Mouse (Mus musculus): ENCODE results near the gene 9030612E09Rik. TPM values are rescaled to one million over a fixed set of nuclear protein-coding genes. Genes with fewer than 3 reads are reported as not detected.

Gene 9030612E09Rik
- polyA plus RNA-seq (2015; fragmentation: Nextera tagmentation; extraction: Ambion mirVana): 1.7 and 2.2 TPM in 2 replicates

- peak; percentile 88 for ATAC-seq
- peak within 1 kb of the TSS; percentile 95 for H3K9ac ChIP-seq
- under 1% methylated on average over 48 of the region's 91 CpGs for WGBS
These were observed at the start of gene 9030612E09Rik, which contains the start of gene Sobp for GRCm38 (mm10) chr10:43174326-43175155. Gene 9030612E09Rik, plus strand, starts transcription at chr10:43174704. Gene Sobp, minus strand, starts transcription at chr10:43174530.

GRCm38 (mm10) chr10:43128750-43129149, 45.8 kb upstream of the 9030612E09Rik start:
- H3K27ac ChIP-seq: no peak overlapping the region
- peaks cover 4% of the 10 kb centered on the region for H3K36me3 ChIP-seq (ENCODE audit: poor library complexity, severe bottlenecking)
- ATAC-seq: peak; percentile 52; the same call in 1 of the 2 replicates
- H3K4me2 ChIP-seq: no peak overlapping the region
- whole genome bisulfite sequencing: 49% methylated on average over 3 of the region's 3 CpGs
- H3K4me1 ChIP-seq: peaks cover 25% of the 10 kb centered on the region
- H3K4me3 ChIP-seq: no peak overlapping the region
- H3K9me3 ChIP-seq (replicated peaks): no peaks in the 10 kb centered on the region
- no peaks in the 10 kb centered on the region for H3K27me3 ChIP-seq
- no peak overlapping the region for H3K9ac ChIP-seq

More at GRCm38 (mm10) chr10:43174326-43175155, at the start of gene 9030612E09Rik, which contains the start of gene Sobp:
- Histone ChIP-seq H3K4me2 (peak within 1 kb of the TSS; percentile 90), H3K9me3 (replicated peaks) (no peaks in the 10 kb centered on the region), H3K27me3 (peaks cover 15% of the 10 kb centered on the region), H3K4me3 (peak within 1 kb of the TSS; percentile 89), H3K4me1 (peaks cover 38% of the 10 kb centered on the region), H3K27ac (peak within 1 kb of the TSS; percentile 94), H3K36me3 (ENCODE audit: poor library complexity, severe bottlenecking) (no peaks in the 10 kb centered on the region)

- H3K4me2 ChIP-seq: no peak overlapping the region
- no peak overlapping the region for H3K27ac ChIP-seq
- H3K4me3 ChIP-seq: no peak overlapping the region
- no peak overlapping the region for H3K9ac ChIP-seq
- H3K9me3 ChIP-seq (replicated peaks): no peaks in the 10 kb centered on the region
- 86% methylated on average over 11 of the region's 11 CpGs for WGBS
- H3K4me1 ChIP-seq: peaks cover 13% of the 10 kb centered on the region
- H3K36me3 ChIP-seq (ENCODE audit: poor library complexity, severe bottlenecking): peaks cover 11% of the 10 kb centered on the region
- H3K27me3 ChIP-seq: no peaks in the 10 kb centered on the region
- no peak for ATAC-seq
These were observed 40.5 kb upstream of the 9030612E09Rik start for GRCm38 (mm10) chr10:43134027-43134426.

GRCm38 (mm10) chr10:43143173-43143572, 31.3 kb upstream of the 9030612E09Rik start:
- Histone ChIP-seq H3K36me3 (ENCODE audit: poor library complexity, severe bottlenecking) (no peaks in the 10 kb centered on the region), H3K4me1 (no peaks in the 10 kb centered on the region), H3K9me3 (replicated peaks) (no peaks in the 10 kb centered on the region), H3K9ac (no peak overlapping the region), H3K27me3 (no peaks in the 10 kb centered on the region), H3K4me3 (no peak overlapping the region), H3K4me2 (no peak overlapping the region), H3K27ac (no peak overlapping the region)
- ATAC-seq: no peak
- 91% methylated on average over 9 of the region's 9 CpGs for WGBS

GRCm38 (mm10) chr10:43148456-43148855, 26.0 kb upstream of the 9030612E09Rik start:
- WGBS: 86% methylated on average over 11 of the region's 11 CpGs
- H3K36me3 ChIP-seq (ENCODE audit: poor library complexity, severe bottlenecking): 0 out of 2 replicates have a peak, but pooled peaks cover 2% of the 10 kb centered on the region
- no peak overlapping the region for H3K27ac ChIP-seq

GRCm38 (mm10) chr10:43152643-43153042, 21.9 kb upstream of the 9030612E09Rik start:
- WGBS: 89% methylated on average over 8 of the region's 8 CpGs
- no peak overlapping the region for H3K4me2 ChIP-seq
- no peak for ATAC-seq
- no peaks in the 10 kb centered on the region for H3K27me3 ChIP-seq
- H3K9ac ChIP-seq: no peak overlapping the region
- H3K4me1 ChIP-seq: peaks cover 27% of the 10 kb centered on the region
- no peak overlapping the region for H3K4me3 ChIP-seq
- H3K27ac ChIP-seq: no peak overlapping the region
- H3K36me3 ChIP-seq (ENCODE audit: poor library complexity, severe bottlenecking): peaks cover 4% of the 10 kb centered on the region; the same call in 1 of the 2 replicates
- H3K9me3 ChIP-seq (replicated peaks): no peaks in the 10 kb centered on the region

More at GRCm38 (mm10) chr10:43148456-43148855, 26.0 kb upstream of the 9030612E09Rik start:
- no peak overlapping the region for H3K9ac ChIP-seq
- no peak overlapping the region for H3K4me3 ChIP-seq
- H3K27me3 ChIP-seq: no peaks in the 10 kb centered on the region
- no peak overlapping the region for H3K4me2 ChIP-seq
- H3K9me3 ChIP-seq (replicated peaks): no peaks in the 10 kb centered on the region
- H3K4me1 ChIP-seq: peaks cover 4% of the 10 kb centered on the region
- no peak for ATAC-seq

GRCm38 (mm10) chr10:43155046-43155560, 19.4 kb upstream of the 9030612E09Rik start:
- Histone ChIP-seq H3K27me3 (no peaks in the 10 kb centered on the region), H3K4me2 (peak overlapping the region; percentile 49), H3K9ac (0 out of 2 replicates have a peak overlapping the region, but pooled peaks have one; percentile 37), H3K36me3 (ENCODE audit: poor library complexity, severe bottlenecking) (peaks cover 4% of the 10 kb centered on the region; the same call in 1 of the 2 replicates), H3K4me3 (0 out of 2 replicates have a peak overlapping the region, but pooled peaks have one; percentile 12), H3K9me3 (replicated peaks) (no peaks in the 10 kb centered on the region), H3K27ac (peak overlapping the region; percentile 81), H3K4me1 (peaks cover 27% of the 10 kb centered on the region)
- WGBS: 3% methylated on average over 12 of the region's 12 CpGs
- peak; percentile 85 for ATAC-seq

- H3K27me3 ChIP-seq: no peaks in the 10 kb centered on the region
- 91% methylated on average over 5 of the region's 5 CpGs for WGBS
- no peak overlapping the region for H3K4me2 ChIP-seq
- no peaks in the 10 kb centered on the region for H3K9me3 ChIP-seq (replicated peaks)
- ATAC-seq: no peak
- no peak overlapping the region for H3K27ac ChIP-seq
- no peak overlapping the region for H3K9ac ChIP-seq
- H3K36me3 ChIP-seq (ENCODE audit: poor library complexity, severe bottlenecking): peaks cover 4% of the 10 kb centered on the region; the same call in 1 of the 2 replicates
- H3K4me1 ChIP-seq: peaks cover 21% of the 10 kb centered on the region
- no peak overlapping the region for H3K4me3 ChIP-seq
These were observed 15.6 kb upstream of the 9030612E09Rik start for GRCm38 (mm10) chr10:43158917-43159316.

GRCm38 (mm10) chr10:43159333-43159732, 15.2 kb upstream of the 9030612E09Rik start:
- H3K27me3 ChIP-seq: no peaks in the 10 kb centered on the region
- no peak overlapping the region for H3K9ac ChIP-seq
- H3K9me3 ChIP-seq (replicated peaks): no peaks in the 10 kb centered on the region
- no peak overlapping the region for H3K27ac ChIP-seq
- ATAC-seq: no peak
- H3K4me3 ChIP-seq: no peak overlapping the region
- WGBS: 75% methylated on average over 5 of the region's 5 CpGs
- H3K4me2 ChIP-seq: no peak overlapping the region
- H3K4me1 ChIP-seq: peaks cover 17% of the 10 kb centered on the region
- H3K36me3 ChIP-seq (ENCODE audit: poor library complexity, severe bottlenecking): peaks cover 4% of the 10 kb centered on the region; the same call in 1 of the 2 replicates

GRCm38 (mm10) chr10:43162318-43162717, 12.2 kb upstream of the 9030612E09Rik start:
- 0 out of 2 replicates have a peak, but pooled peaks cover 3% of the 10 kb centered on the region for H3K4me1 ChIP-seq
- peaks cover 4% of the 10 kb centered on the region; the same call in 1 of the 2 replicates for H3K36me3 ChIP-seq (ENCODE audit: poor library complexity, severe bottlenecking)
- H3K27me3 ChIP-seq: no peaks in the 10 kb centered on the region
- WGBS: 82% methylated on average over 12 of the region's 12 CpGs
- no peak overlapping the region for H3K9ac ChIP-seq
- no peak for ATAC-seq
- no peak overlapping the region for H3K4me3 ChIP-seq
- H3K27ac ChIP-seq: no peak overlapping the region
- H3K4me2 ChIP-seq: no peak overlapping the region
- no peaks in the 10 kb centered on the region for H3K9me3 ChIP-seq (replicated peaks)

GRCm38 (mm10) chr10:43164406-43164805, 10.1 kb upstream of the 9030612E09Rik start:
- WGBS: 98% methylated on average over 2 of the region's 2 CpGs
- H3K4me1 ChIP-seq: 0 out of 2 replicates have a peak, but pooled peaks cover 3% of the 10 kb centered on the region
- ATAC-seq: no peak
- no peaks in the 10 kb centered on the region for H3K9me3 ChIP-seq (replicated peaks)
- H3K36me3 ChIP-seq (ENCODE audit: poor library complexity, severe bottlenecking): no peaks in the 10 kb centered on the region
- H3K9ac ChIP-seq: no peak overlapping the region
- H3K27ac ChIP-seq: no peak overlapping the region
- H3K4me2 ChIP-seq: no peak overlapping the region
- no peak overlapping the region for H3K4me3 ChIP-seq
- no peaks in the 10 kb centered on the region for H3K27me3 ChIP-seq

- 97% methylated on average over 1 of the region's 1 CpGs for WGBS
- ATAC-seq: no peak
- Histone ChIP-seq H3K4me3 (no peak overlapping the region), H3K36me3 (ENCODE audit: poor library complexity, severe bottlenecking) (no peaks in the 10 kb centered on the region), H3K4me2 (no peak overlapping the region), H3K9ac (no peak overlapping the region), H3K27me3 (no peaks in the 10 kb centered on the region), H3K9me3 (replicated peaks) (no peaks in the 10 kb centered on the region), H3K27ac (no peak overlapping the region), H3K4me1 (peaks cover 11% of the 10 kb centered on the region)
These were observed 8.4 kb upstream of the 9030612E09Rik start for GRCm38 (mm10) chr10:43166146-43166545.

All from forebrain, embryonic 13.5 days (tissue).